Mouse (Mus musculus): ENCODE measurements around the gene Itln1.

GRCm38 (mm10) chr1:171503250-171503591 is 31.9 kb downstream of the Itln1 start, which contains the start of gene Alyref2:
- TF ChIP-seq CTCF (IDR thresholded peaks at IDR 0.05; ENCODE audit: low read depth, low read length), result 0 out of 2 replicates have a peak, but pooled peaks have one; percentile 33
- TF ChIP-seq GATA2 (IDR thresholded peaks at IDR 0.05; ENCODE audit: borderline replicate concordance, low read depth, low read length), result no peak
- no peak for TF ChIP-seq TAL1 (conservative IDR thresholded peaks at IDR 0.05; ENCODE audit: low read depth, low read length)
